Mouse (Mus musculus) brain, adult 10 weeks (tissue): ENCODE measurements around the gene Calhm4. TPM values are rescaled to one million over a fixed set of nuclear protein-coding genes. Genes with fewer than 3 reads are reported as not detected.

Source experiments
- polyA plus RNA-seq: library from polyadenylated mRNA; stranded (reverse); fragments of 350-450 nt; fragmentation: Illumina TruSeq; extraction: RNeasy Lipid Tissue Mini Kit (QIAGEN cat#74804); gene quantifications from one replicate; pipeline ENCODE4 v1.2.3, GENCODE M21; 2015; ENCODE audit warnings: low read depth, low replicate concordance

Calhm4 gene
- not detected for polyA plus RNA-seq

DNA sequence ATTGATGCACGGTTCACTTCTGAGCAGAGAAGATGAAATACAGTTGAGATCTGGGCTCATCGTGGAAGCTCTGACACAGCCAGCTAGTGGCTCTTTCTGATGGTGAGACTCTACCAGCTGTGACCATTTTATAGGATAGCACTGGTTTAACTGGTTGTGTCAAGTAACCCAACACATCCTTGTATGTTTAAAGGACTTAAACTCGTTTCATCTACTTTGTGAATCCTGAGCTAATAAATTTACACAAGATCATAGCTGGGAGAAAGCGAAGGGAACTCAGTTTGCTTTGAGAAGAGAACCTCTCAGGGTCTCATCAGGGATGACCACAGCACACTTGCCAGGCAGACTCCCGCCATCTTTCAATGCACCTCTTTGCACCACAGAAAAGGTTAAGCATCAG is at the start of gene Calhm4:
TSS of gene Calhm4 (minus strand) at position 101 of the 400 bp plus-strand sequence.

DNA sequence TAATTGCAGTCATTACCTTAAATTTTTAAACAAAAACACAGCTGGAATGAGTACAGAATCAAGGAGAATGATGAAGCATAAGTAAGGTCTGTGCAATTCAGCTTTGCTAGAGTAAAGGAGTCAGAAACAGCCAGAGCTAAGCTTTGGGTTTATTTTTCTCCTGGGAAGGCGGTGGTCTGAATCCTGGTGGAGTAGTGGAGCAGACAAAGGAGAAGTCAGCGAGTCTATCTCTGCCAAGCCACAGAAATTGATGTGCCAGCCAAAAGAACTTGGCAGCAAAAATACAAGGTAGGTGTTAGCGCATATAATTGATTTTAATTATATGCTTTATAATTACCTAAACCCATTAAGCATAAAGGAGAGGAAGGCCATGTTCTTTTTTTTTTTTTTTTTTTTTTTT is 6.7 kb downstream of the Calhm4 start, which contains the start of gene Trappc3l:
TSS of gene Trappc3l (plus strand) at position 197 of the 400 bp plus-strand sequence.

DNA sequence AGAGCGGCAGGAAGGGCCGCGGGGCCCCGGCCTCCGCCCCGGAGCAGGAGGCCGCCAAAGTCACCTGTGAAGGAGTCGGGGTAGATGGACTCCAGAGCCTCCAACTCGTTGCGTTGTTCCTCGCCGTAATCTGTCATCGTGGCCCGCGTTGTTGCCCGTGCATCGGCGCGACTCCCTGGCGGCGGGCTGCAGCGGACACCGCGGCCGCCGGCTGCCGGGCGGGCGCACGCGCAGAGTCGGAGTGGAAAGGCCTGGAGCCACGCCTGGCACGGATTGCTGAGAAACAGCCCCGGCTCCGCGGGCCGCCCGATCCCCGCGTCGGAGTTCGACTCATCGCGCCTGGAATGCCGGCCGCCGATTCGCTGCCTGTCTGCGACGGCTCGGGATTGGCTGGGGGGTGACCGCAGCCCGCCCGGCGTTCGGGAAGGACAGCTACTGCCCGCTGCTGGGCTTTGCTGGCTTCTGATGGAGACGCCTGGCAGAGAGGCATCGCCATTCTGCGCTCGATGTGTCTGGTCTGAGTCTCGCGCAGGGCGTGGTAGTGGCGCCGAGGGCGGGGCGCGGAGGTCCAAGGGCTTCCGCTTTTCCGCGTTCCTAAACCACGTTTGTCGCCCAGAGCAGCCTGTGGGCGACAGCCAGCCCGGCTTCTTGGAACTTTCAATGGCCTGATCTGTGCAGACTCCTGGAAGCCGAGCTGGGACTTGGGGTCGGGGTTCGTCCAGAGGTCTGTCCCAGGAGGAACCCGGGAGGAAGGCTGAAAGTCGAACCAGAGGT is 24.6 kb downstream of the Calhm4 start, which contains the start of gene Rwdd1:
TSS of gene Rwdd1 (minus strand) at position 323 of the 774 bp plus-strand sequence.

Other genes with a start within 250 kb of the Calhm4 start
- not detected for gene Sult3a1, start 186.6 kb downstream of the Calhm4 start, polyA plus RNA-seq
- gene Rsph4a, start 139.2 kb downstream of the Calhm4 start, polyA plus RNA-seq = 3.5 TPM
- 11.7 TPM for gene Zup1, start 93.0 kb downstream of the Calhm4 start, polyA plus RNA-seq
- 102 TPM for gene Rwdd1, start 24.7 kb downstream of the Calhm4 start, polyA plus RNA-seq
- gene Trappc3l, start 6.7 kb downstream of the Calhm4 start, polyA plus RNA-seq = not detected
- 3.0 TPM for gene Calhm5, start 52.2 kb upstream of the Calhm4 start, polyA plus RNA-seq
- 0.88 TPM for gene Calhm6, start 83.7 kb upstream of the Calhm4 start, polyA plus RNA-seq
- 3.2 TPM for gene Dse, start 163.4 kb upstream of the Calhm4 start, polyA plus RNA-seq
- gene Tspyl1, start 237.9 kb upstream of the Calhm4 start, polyA plus RNA-seq = 142 TPM